Mouse (Mus musculus): ENCODE data around the gene Gm20772.
"Not testable (repeated sequence)": the region's sequence is repeated elsewhere in the genome, so short reads cannot be mapped to it uniquely, and the experiment has no call there.

The Gm20772 gene

DNA sequence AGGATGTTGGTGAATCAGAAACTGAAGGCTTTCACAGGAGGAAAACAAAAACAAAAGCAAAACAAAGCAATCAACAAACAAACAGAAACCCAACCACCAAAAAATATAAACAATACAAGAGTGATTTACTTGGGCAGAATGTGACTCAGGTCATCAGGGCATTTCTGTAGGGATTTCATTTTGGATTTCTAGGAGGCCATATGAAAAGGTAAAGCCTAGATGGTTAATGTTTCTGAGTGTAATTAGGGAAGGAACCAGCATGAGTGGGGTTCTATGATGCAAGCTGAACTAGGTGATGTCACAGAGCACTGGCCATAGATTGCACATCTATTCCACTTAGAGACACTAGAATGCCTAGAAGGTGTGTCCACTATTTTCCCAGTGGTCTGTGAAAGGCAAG, at the start of gene Gm20772, which contains the start of gene Gm20831:
Gm20772 (plus strand) TSS at position 301 of the 400 bp plus-strand sequence.
Gm20831 (plus strand) TSS at position 301 of the 400 bp plus-strand sequence.
- DNase-seq: not testable (repeated sequence)

DNA sequence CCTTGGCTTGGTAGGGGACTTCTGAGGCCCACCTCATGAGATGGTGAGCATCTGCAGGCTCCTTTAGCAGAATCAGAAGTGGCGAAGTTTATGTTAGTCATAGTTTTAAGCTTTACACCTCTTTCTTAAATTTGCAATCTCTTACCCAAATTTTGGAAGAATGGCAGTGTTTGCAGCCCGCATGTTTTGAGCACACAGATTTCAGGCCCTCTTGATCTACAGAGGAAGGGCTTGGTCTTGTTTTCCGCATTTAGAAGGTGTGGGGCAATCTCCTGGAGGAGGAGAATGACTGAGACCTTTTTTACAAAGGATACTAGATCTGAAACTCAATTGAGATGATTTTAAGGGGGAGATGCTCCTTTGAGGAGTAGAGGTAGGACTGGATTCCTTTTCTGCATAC, 28.4 kb upstream of the Gm20772 start, which contains the start of gene Gm21904:
Gm21904 (minus strand) TSS at position 101 of the 400 bp plus-strand sequence.
- DNase-seq: not testable (repeated sequence)

Data from spleen, adult 18-20 months (tissue).